Mouse (Mus musculus) heart, embryonic 12.5 days (tissue): ENCODE data around the gene Eif3b. TPM values are rescaled to one million over a fixed set of nuclear protein-coding genes. Genes with fewer than 3 reads are reported as not detected.

Experiments
- ATAC-seq: fragments of 200-750 bp; cut with Nextera tagmentation; 2 replicates; pipeline ENCODE4 v1.8.0; 2017; ENCODE audit warnings: moderate TSS enrichment, moderate library complexity; ENCODE audit not compliant: insufficient number of reproducible peaks, low FRiP score
- H3K27ac ChIP-seq: fragments of 300-500 bp; sonication (generic); 2 replicates; pipeline ENCODE4 v1.5.1; 2016; ENCODE audit warnings: mild to moderate bottlenecking, moderate library complexity; ENCODE audit not compliant: poor library complexity, severe bottlenecking
- H3K27me3 ChIP-seq: fragments of 300-500 bp; sonication (generic); replicated peaks from 2 replicates; pipeline ENCODE4 v1.6.1; 2016; ENCODE audit warnings: mild to moderate bottlenecking, moderate library complexity
- H3K36me3 ChIP-seq: fragments of 300-500 bp; sonication (generic); 2 replicates; pipeline ENCODE4 v1.6.1; 2016; ENCODE audit warnings: mild to moderate bottlenecking, moderate library complexity
- H3K4me1 ChIP-seq: fragments of 300-500 bp; sonication (generic); replicated peaks from 2 replicates; pipeline ENCODE4 v1.6.1; 2016; ENCODE audit warnings: mild to moderate bottlenecking
- H3K4me2 ChIP-seq: fragments of 300-500 bp; sonication (generic); 2 replicates; pipeline ENCODE4 v1.6.1; 2016; ENCODE audit warnings: mild to moderate bottlenecking, moderate library complexity
- H3K4me3 ChIP-seq: fragments of 300-500 bp; sonication (generic); 2 replicates; pipeline ENCODE4 v1.5.1; 2016; ENCODE audit warnings: mild to moderate bottlenecking
- H3K9ac ChIP-seq: fragments of 300-500 bp; sonication (generic); 2 replicates; pipeline ENCODE4 v1.6.1; 2016; ENCODE audit warnings: mild to moderate bottlenecking, moderate library complexity
- H3K9me3 ChIP-seq: fragments of 300-500 bp; sonication (generic); replicated peaks from 2 replicates; pipeline ENCODE4 v1.6.1; 2016; ENCODE audit warnings: mild to moderate bottlenecking, moderate library complexity
- WGBS: fragments of 180-500 bp; shearing (Covaris S2); methylation state at CpG from one replicate; pipeline ENCODE4 v1.1.7; 2016; 5-methylcytosine and 5-hydroxymethylcytosine counted together
- polyA plus RNA-seq: library from polyadenylated mRNA; unstranded; fragments of >200 nt; fragmentation: Nextera tagmentation; extraction: Ambion mirVana; gene quantifications from 2 replicates; pipeline ENCODE4 v1.2.1, GENCODE M21; 2016

Eif3b gene
- polyA plus RNA-seq, 1 experiment from 2014 or later = 128 TPM

DNA sequence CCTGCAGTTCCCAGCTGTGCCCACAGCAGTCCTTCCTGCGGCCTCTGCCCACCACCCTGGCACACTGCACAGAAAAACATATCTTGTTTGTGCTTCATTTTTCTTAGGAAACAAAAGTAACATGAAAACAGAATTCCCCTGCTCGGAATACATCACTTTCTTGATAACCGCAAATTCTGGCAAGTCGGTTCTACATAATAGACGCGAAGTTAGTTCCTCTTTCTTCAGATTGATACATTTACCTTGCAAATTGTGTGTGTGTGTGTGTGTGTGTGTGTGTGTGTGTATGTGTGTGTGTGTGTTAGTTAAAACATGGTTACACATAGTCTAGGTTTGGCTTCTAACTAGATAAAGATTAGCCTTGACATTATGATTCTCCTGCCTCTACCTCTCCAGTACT is 36.4 kb upstream of the Eif3b start:
- Histone ChIP-seq H3K27ac (no peak overlapping the region), H3K4me1 (peaks cover 44% of the 10 kb centered on the region), H3K9ac (no peak overlapping the region), H3K9me3 (no peaks in the 10 kb centered on the region), H3K27me3 (no peaks in the 10 kb centered on the region), H3K4me3 (no peak overlapping the region), H3K36me3 (no peaks in the 10 kb centered on the region), H3K4me2 (no peak overlapping the region)
- WGBS = 89% methylated on average over 6 of the region's 6 CpGs
- no peak for ATAC-seq

GRCm38 (mm10) chr5:140383559-140383958 is 35.6 kb upstream of the Eif3b start:
- Histone ChIP-seq H3K9me3 (no peaks in the 10 kb centered on the region), H3K4me3 (no peak overlapping the region), H3K27ac (peak overlapping the region; percentile 76)

GRCm38 (mm10) chr5:140384462-140384861 is 34.7 kb upstream of the Eif3b start:
- Histone ChIP-seq H3K36me3 (no peaks in the 10 kb centered on the region), H3K4me2 (no peak overlapping the region), H3K9me3 (no peaks in the 10 kb centered on the region), H3K4me1 (peaks cover 41% of the 10 kb centered on the region), H3K4me3 (no peak overlapping the region), H3K27me3 (no peaks in the 10 kb centered on the region), H3K27ac (peak overlapping the region; percentile 76; the same call in 1 of the 2 replicates), H3K9ac (no peak overlapping the region)
- WGBS = 83% methylated on average over 1 of the region's 1 CpGs
- ATAC-seq = no peak

More at GRCm38 (mm10) chr5:140383559-140383958, 35.6 kb upstream of the Eif3b start:
- H3K4me1 ChIP-seq = peaks cover 45% of the 10 kb centered on the region
- 21% methylated on average over 7 of the region's 7 CpGs for WGBS
- no peak overlapping the region for H3K9ac ChIP-seq
- H3K36me3 ChIP-seq = no peaks in the 10 kb centered on the region
- H3K27me3 ChIP-seq = no peaks in the 10 kb centered on the region
- H3K4me2 ChIP-seq = peak overlapping the region; percentile 42
- peak; percentile 49; the same call in 1 of the 2 replicates for ATAC-seq

DNA sequence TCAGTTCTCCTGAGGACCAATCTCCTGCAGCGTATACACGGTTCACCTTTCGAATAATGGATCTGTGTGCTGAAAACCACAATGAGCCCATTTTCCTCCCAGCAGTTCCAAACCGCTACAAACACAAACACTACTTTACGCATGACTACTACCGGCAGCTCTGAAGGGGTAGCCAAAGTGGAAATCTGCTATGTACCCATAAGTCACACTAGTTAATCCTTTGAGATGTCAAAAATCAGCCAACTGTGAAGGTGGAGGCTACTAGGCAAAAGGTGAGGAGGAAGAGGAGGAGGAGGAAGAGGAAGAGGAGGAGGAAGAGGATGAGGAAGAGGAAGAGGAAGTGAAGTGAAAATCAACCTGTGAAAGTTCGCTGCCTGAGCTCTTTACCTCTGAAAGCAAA is 31.9 kb upstream of the Eif3b start:
- Histone ChIP-seq H3K27ac (no peak overlapping the region), H3K4me3 (no peak overlapping the region), H3K27me3 (0 out of 2 replicates have a peak, but pooled peaks cover 4% of the 10 kb centered on the region), H3K36me3 (no peaks in the 10 kb centered on the region), H3K9ac (no peak overlapping the region), H3K4me2 (no peak overlapping the region), H3K4me1 (peaks cover 34% of the 10 kb centered on the region), H3K9me3 (no peaks in the 10 kb centered on the region)
- WGBS = 91% methylated on average over 7 of the region's 7 CpGs
- no peak for ATAC-seq

DNA sequence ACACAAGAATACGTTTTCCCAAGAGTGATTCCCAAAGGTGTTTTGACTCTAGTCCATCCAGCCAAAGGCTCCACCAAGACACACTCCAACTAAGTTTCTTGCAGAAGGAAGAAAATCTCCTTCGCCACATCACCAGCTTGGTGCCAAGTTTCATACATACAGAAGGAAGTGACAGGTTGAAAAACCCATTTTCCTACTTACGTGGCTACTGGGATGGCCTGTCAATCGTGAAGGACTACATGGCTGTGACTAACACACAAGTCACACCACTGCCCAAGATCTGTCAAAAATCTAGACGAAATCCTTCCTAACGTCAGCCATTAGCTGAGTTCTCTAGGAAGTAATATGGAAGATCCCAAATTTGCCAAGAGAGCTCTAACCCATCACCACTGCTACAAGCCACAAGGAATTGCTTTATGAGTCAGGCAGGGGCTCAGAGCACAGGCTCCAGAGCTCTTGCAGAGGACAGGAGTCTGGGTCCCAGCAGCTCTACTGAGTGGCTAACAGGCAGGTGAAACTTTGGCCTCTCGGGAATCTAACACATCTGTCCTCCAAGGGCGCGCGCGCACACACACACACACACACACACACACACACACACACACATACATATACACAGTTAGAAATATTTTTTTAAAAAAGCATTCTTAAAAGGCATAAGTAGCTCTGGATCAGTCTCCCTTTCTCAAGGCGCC is 31.2 kb upstream of the Eif3b start:
- Histone ChIP-seq H3K9ac (peak overlapping the region; percentile 87), H3K4me1 (peaks cover 27% of the 10 kb centered on the region), H3K27ac (no peak overlapping the region), H3K36me3 (no peaks in the 10 kb centered on the region), H3K27me3 (0 out of 2 replicates have a peak, but pooled peaks cover 4% of the 10 kb centered on the region), H3K4me2 (peak overlapping the region; percentile 93), H3K4me3 (peak overlapping the region; percentile 80), H3K9me3 (no peaks in the 10 kb centered on the region)
- no peak for ATAC-seq
- 76% methylated on average over 12 of the region's 12 CpGs for whole genome bisulfite sequencing

- Histone ChIP-seq H3K9ac (peak within 1 kb of the TSS; percentile 87), H3K27ac (no peak within 1 kb of the TSS), H3K36me3 (no peaks in the 10 kb centered on the region), H3K4me1 (peaks cover 20% of the 10 kb centered on the region), H3K4me2 (peak within 1 kb of the TSS; percentile 93), H3K27me3 (0 out of 2 replicates have a peak, but pooled peaks cover 4% of the 10 kb centered on the region), H3K9me3 (no peaks in the 10 kb centered on the region), H3K4me3 (peak within 1 kb of the TSS; percentile 80)
- under 1% methylated on average over 63 of the region's 63 CpGs for WGBS
- peak; percentile 94 for ATAC-seq
Observed at GRCm38 (mm10) chr5:140388588-140389576, 30.2 kb upstream of the Eif3b start, which contains the start of gene Snx8. Snx8 (minus strand) TSS chr5:140389262.

GRCm38 (mm10) chr5:140389647-140390046 is 29.5 kb upstream of the Eif3b start:
- no peak for ATAC-seq
- 61% methylated on average over 3 of the region's 3 CpGs for WGBS
- H3K36me3 ChIP-seq = no peaks in the 10 kb centered on the region
- peaks cover 14% of the 10 kb centered on the region for H3K4me1 ChIP-seq
- no peak overlapping the region for H3K27ac ChIP-seq
- 0 out of 2 replicates have a peak, but pooled peaks cover 4% of the 10 kb centered on the region for H3K27me3 ChIP-seq
- H3K9ac ChIP-seq = 0 out of 2 replicates have a peak overlapping the region, but pooled peaks have one; percentile 12
- peak overlapping the region; percentile 80 for H3K4me3 ChIP-seq
- peak overlapping the region; percentile 93 for H3K4me2 ChIP-seq
- H3K9me3 ChIP-seq = no peaks in the 10 kb centered on the region

DNA sequence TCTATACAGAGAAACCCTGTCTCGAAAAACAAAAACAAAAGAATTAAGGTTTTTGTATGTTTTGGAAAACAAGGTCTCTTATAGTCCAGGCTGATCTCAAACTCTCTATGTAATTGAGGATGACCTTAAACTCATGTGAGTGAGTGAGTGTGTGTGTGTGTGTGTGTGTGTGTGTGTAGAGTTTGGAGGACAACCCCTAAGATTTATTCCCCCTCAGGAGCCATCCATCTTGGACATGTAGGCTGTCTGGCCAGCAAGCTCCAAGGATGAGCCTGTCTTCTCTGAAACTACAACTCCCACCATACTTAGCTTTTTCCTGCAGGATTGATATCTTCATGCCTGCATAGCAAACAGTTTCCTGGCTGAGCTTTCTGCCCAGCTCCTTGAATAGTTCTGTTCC is 27.7 kb upstream of the Eif3b start:
- H3K27me3 ChIP-seq = 0 out of 2 replicates have a peak, but pooled peaks cover 4% of the 10 kb centered on the region
- WGBS = 55% methylated on average over 1 of the region's 1 CpGs
- H3K9me3 ChIP-seq = no peaks in the 10 kb centered on the region
- H3K4me2 ChIP-seq = no peak overlapping the region
- ATAC-seq = no peak
- H3K9ac ChIP-seq = no peak overlapping the region
- H3K36me3 ChIP-seq = no peaks in the 10 kb centered on the region
- no peak overlapping the region for H3K27ac ChIP-seq
- peaks cover 14% of the 10 kb centered on the region for H3K4me1 ChIP-seq
- no peak overlapping the region for H3K4me3 ChIP-seq

DNA sequence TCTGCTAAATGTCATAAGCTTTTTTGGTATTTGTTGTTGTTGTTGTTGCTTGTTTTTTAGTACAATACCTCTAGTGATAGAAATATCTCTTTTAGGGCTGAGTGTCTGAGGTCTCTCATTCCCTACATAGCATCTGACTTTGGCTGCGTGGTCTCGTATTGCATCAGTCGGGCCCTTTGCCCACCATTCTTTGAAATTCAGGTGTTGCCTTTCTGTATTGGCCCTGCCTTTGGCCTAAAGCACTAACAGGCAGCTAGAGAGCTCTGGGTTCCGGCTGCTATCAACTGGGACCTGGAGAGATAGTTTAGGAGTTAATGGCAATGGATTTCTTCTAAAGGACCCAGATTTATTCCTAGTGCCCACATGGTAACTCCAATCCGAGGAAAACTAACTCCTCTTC is 27.1 kb upstream of the Eif3b start:
- Histone ChIP-seq H3K4me1 (peaks cover 14% of the 10 kb centered on the region), H3K4me3 (no peak overlapping the region), H3K4me2 (no peak overlapping the region), H3K36me3 (no peaks in the 10 kb centered on the region), H3K27me3 (0 out of 2 replicates have a peak, but pooled peaks cover 4% of the 10 kb centered on the region), H3K27ac (no peak overlapping the region), H3K9me3 (no peaks in the 10 kb centered on the region), H3K9ac (no peak overlapping the region)
- no peak for ATAC-seq
- 77% methylated on average over 5 of the region's 5 CpGs for WGBS

DNA sequence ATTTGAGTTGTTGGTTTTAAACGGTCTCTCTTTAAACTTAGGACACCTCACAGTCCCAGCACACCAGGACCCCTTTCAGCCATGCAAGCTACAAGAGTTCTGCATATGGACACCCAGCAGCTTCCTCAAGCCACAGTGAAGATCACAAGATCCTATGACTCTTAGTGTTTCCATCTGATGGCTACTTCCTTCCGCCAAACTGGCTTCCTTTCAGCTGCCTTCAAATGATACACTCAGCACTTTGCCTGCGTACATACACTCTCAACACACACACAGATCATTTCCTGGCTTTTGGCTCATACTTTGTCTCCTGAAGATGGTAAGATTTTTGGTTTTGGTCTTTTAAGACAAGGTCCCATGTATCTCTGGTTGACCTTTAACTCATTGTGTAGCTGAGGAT is 26.4 kb upstream of the Eif3b start:
- no peak overlapping the region for H3K4me2 ChIP-seq
- 0 out of 2 replicates have a peak, but pooled peaks cover 4% of the 10 kb centered on the region for H3K27me3 ChIP-seq
- 79% methylated on average over 3 of the region's 3 CpGs for WGBS
- no peak overlapping the region for H3K9ac ChIP-seq
- peaks cover 10% of the 10 kb centered on the region for H3K4me1 ChIP-seq
- no peak overlapping the region for H3K4me3 ChIP-seq
- no peak overlapping the region for H3K27ac ChIP-seq
- no peaks in the 10 kb centered on the region for H3K9me3 ChIP-seq
- no peaks in the 10 kb centered on the region for H3K36me3 ChIP-seq
- no peak for ATAC-seq
